Mouse (Mus musculus) heart, embryonic 14.5 days (tissue): ENCODE measurements around the gene Olfr319. TPM values are rescaled to one million over a fixed set of nuclear protein-coding genes. Genes with fewer than 3 reads are reported as not detected.
"Not testable (repeated sequence)": the region's sequence is repeated elsewhere in the genome, so short reads cannot be mapped to it uniquely, and the experiment has no call there.

Source experiments
- ATAC-seq: fragments of 200-750 bp; cut with Nextera tagmentation; 2 replicates; pipeline ENCODE4 v1.8.0; 2017; ENCODE audit warnings: low read depth, moderate TSS enrichment; ENCODE audit not compliant: insufficient number of reproducible peaks, insufficient read depth, low FRiP score
- H3K27ac ChIP-seq, 2 experiments: fragments of 200-500 bp in 1 of 2; fragments of 300-500 bp in 1 of 2; sonication (generic) in 1 of 2; replicated peaks in 1 of 2; 2 replicates each; pipeline ENCODE4 v1.5.1; 2012 to 2014; ENCODE audit warnings: low read depth in 2 of 2, low read length in 2 of 2, control low read depth in 1 of 2, mild to moderate bottlenecking in 1 of 2, mixed read lengths in 1 of 2; ENCODE audit not compliant: control insufficient read depth in 1 of 2, insufficient read depth in 1 of 2
- H3K27me3 ChIP-seq: fragments of 300-500 bp; sonication (generic); 2 replicates; pipeline ENCODE4 v1.6.1; 2014; ENCODE audit warnings: mild to moderate bottlenecking, low read length, control low read depth; ENCODE audit not compliant: control insufficient read depth, insufficient read depth
- H3K36me3 ChIP-seq: fragments of 300-500 bp; sonication (generic); 2 replicates; pipeline ENCODE4 v1.6.1; 2014; ENCODE audit warnings: mild to moderate bottlenecking, control low read depth, low read length, mixed read lengths; ENCODE audit not compliant: control insufficient read depth, insufficient read depth
- H3K4me1 ChIP-seq, 2 experiments: fragments of 200-500 bp in 1 of 2; fragments of 300-500 bp in 1 of 2; sonication (generic) in 1 of 2; 2 replicates each; pipeline ENCODE4 v1.6.1; 2012 to 2014; ENCODE audit warnings: low read length in 2 of 2, control low read depth in 1 of 2, mixed read lengths in 1 of 2; ENCODE audit not compliant: control insufficient read depth in 2 of 2, insufficient read depth in 2 of 2
- H3K4me2 ChIP-seq: fragments of 300-500 bp; sonication (generic); 2 replicates; pipeline ENCODE4 v1.6.1; 2014; ENCODE audit warnings: mild to moderate bottlenecking, low read length
- H3K4me3 ChIP-seq, 2 experiments: fragments of 200-500 bp in 1 of 2; fragments of 300-500 bp in 1 of 2; sonication (generic) in 1 of 2; 2 replicates each; pipeline ENCODE4 v1.5.1; 2012 to 2014; ENCODE audit warnings: low read length in 2 of 2, mild to moderate bottlenecking in 2 of 2, control low read depth in 1 of 2, low read depth in 1 of 2, moderate library complexity in 1 of 2; ENCODE audit not compliant: control insufficient read depth in 1 of 2, insufficient read depth in 1 of 2
- H3K9ac ChIP-seq: fragments of 300-500 bp; sonication (generic); 2 replicates; pipeline ENCODE4 v1.6.1; 2014; ENCODE audit warnings: mild to moderate bottlenecking, low read length
- H3K9me3 ChIP-seq: fragments of 300-500 bp; sonication (generic); 2 replicates; pipeline ENCODE4 v1.6.1; 2016; ENCODE audit warnings: low read length, control low read depth; ENCODE audit not compliant: control insufficient read depth
- whole genome bisulfite sequencing: fragments of 180-500 bp; shearing (Covaris S2); extraction: QIAGEN DNeasy Blood & Tissue Kit; methylation state at CpG from one replicate; pipeline ENCODE4 v1.1.7; 2014; 5-methylcytosine and 5-hydroxymethylcytosine counted together
- polyA plus RNA-seq: library from polyadenylated mRNA; unstranded; fragments of >200 nt; fragmentation: Nextera tagmentation; extraction: Ambion mirVana; gene quantifications from 2 replicates; pipeline ENCODE4 v1.2.1, GENCODE M21; 2014

Olfr319 gene
- polyA plus RNA-seq, 1 experiment from 2014 or later = not detected

DNA sequence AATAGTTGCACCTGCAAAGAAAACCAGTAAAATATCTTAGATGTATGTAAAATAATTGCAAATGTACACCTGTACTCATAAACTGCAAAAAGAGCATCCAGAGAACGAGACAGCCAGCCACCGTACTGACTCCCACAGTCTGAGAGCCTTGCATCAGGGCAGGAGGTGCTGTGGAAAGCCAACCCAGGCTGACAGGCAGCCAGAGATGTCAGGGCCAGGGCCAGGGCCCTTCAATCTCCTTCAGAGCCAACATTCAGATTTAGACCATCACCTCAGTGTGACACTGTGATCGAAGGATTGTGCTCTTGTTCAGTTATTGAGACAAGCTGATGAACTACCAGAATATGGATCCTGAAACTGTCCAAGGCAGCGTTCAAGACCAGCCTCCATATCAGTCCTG is 20.7 kb downstream of the Olfr319 start:
- H3K9ac ChIP-seq = no peak overlapping the region
- H3K27ac ChIP-seq = no peak overlapping the region
- no peaks in the 10 kb centered on the region for H3K4me1 ChIP-seq
- H3K4me2 ChIP-seq = no peak overlapping the region
- H3K36me3 ChIP-seq = no peaks in the 10 kb centered on the region
- no peak overlapping the region for H3K4me3 ChIP-seq
- no peaks in the 10 kb centered on the region for H3K9me3 ChIP-seq
- ATAC-seq = no peak
- H3K27me3 ChIP-seq = no peaks in the 10 kb centered on the region
- WGBS = 79% methylated on average over 4 of the region's 4 CpGs

DNA sequence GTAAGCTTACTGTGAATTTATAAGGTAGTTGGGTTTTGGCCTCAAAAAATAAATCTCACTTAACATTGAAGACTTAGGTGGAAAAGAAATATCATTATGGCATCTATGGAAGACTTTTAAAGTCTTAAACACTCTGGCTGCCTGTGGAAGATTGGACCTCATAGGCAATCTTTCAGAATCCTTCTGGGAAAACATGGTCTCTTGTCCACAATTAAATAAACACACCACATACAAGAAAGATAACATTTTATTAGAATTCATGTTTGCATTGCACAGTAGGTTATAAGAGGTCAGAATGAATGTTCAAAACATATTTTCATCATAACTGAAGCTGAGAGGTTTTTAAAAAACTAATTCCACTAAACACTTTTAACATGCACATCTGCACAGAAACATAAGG is 25.0 kb downstream of the Olfr319 start, which contains the start of gene Olfr318:
Gene Olfr318, minus strand, starts transcription at position 101 of the 400 bp plus-strand sequence.
- Histone ChIP-seq H3K9ac (no peak within 1 kb of the TSS), H3K36me3 (no peaks in the 10 kb centered on the region), H3K4me1 (no peaks in the 10 kb centered on the region), H3K27ac (no peak within 1 kb of the TSS), H3K9me3 (no peaks in the 10 kb centered on the region), H3K27me3 (no peaks in the 10 kb centered on the region), H3K4me2 (no peak within 1 kb of the TSS), H3K4me3 (no peak within 1 kb of the TSS)
- no peak for ATAC-seq

DNA sequence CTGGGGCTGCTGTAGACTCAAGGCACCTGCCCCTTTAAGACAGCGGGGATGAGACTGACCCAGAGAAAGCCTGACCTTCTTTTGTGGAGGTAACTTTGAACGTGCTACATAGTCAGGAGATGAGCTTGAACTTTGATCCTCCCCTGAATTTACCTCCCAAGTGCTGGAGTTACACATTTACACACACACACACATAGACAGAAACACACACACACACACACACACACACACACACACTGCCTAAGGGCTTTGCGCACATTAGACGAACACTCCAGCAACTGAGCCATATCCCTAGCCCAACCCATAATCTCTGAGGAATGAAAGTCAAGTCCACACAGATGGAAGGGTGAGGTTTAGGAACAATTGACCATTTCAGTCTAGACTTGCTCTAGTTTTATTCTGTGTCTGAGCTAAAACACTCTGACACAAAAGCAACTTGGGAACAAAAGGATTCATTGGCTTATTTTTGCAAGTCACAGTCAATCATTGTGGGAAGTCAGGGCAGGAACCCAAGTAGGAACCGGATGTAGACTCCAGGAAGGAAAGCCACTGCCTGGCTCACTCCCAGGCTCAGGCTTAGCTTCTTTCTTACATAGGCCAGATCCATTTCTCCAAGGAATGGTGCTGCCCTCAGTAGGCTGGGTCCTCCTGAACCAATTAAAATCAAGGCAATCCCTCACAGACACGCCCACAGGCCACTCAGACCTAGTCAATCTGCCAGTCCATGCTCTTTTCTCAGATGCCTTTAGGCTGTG is 29.1 kb downstream of the Olfr319 start:
- not testable (repeated sequence) for H3K27ac ChIP-seq, H3K9me3 ChIP-seq, H3K4me2 ChIP-seq, H3K9ac ChIP-seq, H3K4me3 ChIP-seq, H3K36me3 ChIP-seq, H3K4me1 ChIP-seq, ATAC-seq, H3K27me3 ChIP-seq
- 84% methylated on average over 6 of the region's 6 CpGs for WGBS

- Histone ChIP-seq H3K36me3 (no peaks in the 10 kb centered on the region), H3K27ac (no peak overlapping the region), H3K4me1 (no peaks in the 10 kb centered on the region), H3K4me2 (no peak overlapping the region), H3K9ac (no peak overlapping the region), H3K9me3 (no peaks in the 10 kb centered on the region), H3K4me3 (no peak overlapping the region), H3K27me3 (no peaks in the 10 kb centered on the region)
- ATAC-seq = no peak
- whole genome bisulfite sequencing = 54% methylated on average over 3 of the region's 3 CpGs
These were observed 34.4 kb downstream of the Olfr319 start for GRCm38 (mm10) chr11:58733372-58733771.

GRCm38 (mm10) chr11:58738792-58739262 is 39.9 kb downstream of the Olfr319 start, which contains the start of gene Olfr317:
Gene Olfr317, minus strand, starts transcription at chr11:58739212.
- 66% methylated on average over 4 of the region's 4 CpGs for WGBS
- Histone ChIP-seq H3K9me3 (no peaks in the 10 kb centered on the region), H3K4me1 (no peaks in the 10 kb centered on the region), H3K27me3 (no peaks in the 10 kb centered on the region), H3K9ac (no peak within 1 kb of the TSS), H3K36me3 (no peaks in the 10 kb centered on the region), H3K27ac (no peak within 1 kb of the TSS), H3K4me2 (no peak within 1 kb of the TSS), H3K4me3 (no peak within 1 kb of the TSS)
- no peak for ATAC-seq

- H3K4me2 ChIP-seq, H3K36me3 ChIP-seq, H3K4me3 ChIP-seq, H3K27me3 ChIP-seq, H3K9me3 ChIP-seq, H3K27ac ChIP-seq, H3K9ac ChIP-seq, ATAC-seq, H3K4me1 ChIP-seq: not testable (repeated sequence)
- 83% methylated on average over 18 of the region's 18 CpGs for WGBS
These were observed 52.1 kb downstream of the Olfr319 start for GRCm38 (mm10) chr11:58751096-58751495.

DNA sequence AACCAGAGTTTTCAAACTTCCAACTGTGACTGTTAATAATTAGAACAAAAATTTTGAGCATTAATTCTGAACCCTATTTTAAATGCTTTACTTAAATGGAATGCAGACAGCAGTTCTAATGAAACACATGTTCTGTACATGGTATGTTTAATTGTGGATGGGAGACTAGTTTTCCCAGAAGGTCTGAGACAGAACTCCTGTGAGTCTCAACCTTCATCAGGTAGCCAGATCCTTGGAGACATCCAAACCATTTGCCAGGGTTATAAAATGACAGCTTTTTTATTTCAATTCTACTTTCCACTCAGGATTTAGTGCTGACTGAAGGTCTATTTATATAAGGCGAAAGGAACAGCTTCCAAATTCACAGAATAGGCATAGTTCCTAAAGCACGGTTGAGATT is 53.5 kb downstream of the Olfr319 start, which contains the start of gene Olfr316:
Gene Olfr316, plus strand, starts transcription at position 301 of the 400 bp plus-strand sequence.
- no peaks in the 10 kb centered on the region for H3K4me1 ChIP-seq
- no peaks in the 10 kb centered on the region for H3K36me3 ChIP-seq
- H3K27ac ChIP-seq = no peak within 1 kb of the TSS
- no peaks in the 10 kb centered on the region for H3K27me3 ChIP-seq
- H3K4me2 ChIP-seq = no peak within 1 kb of the TSS
- WGBS = 74% methylated on average over 2 of the region's 2 CpGs
- no peaks in the 10 kb centered on the region for H3K9me3 ChIP-seq
- no peak for ATAC-seq
- no peak within 1 kb of the TSS for H3K9ac ChIP-seq
- no peak within 1 kb of the TSS for H3K4me3 ChIP-seq
